ENCODE assay signal across 19 mouse cellular contexts in genomic region chr7:67418122-67418521, GRCm38 (mm10). TPM values are rescaled to one million over a fixed set of nuclear protein-coding genes. Genes with fewer than 3 reads are reported as not detected.
DNase-seq lines count a peak whose midpoint lies in the region; ATAC-seq and TF ChIP-seq lines count a peak whose summit lies in the region.
"Had no signal": no experiment of that assay in that cellular context is flagged by ENCODE, and none has a peak within 500 bp of the region (broad histone marks: within the 10 kb centered on the region; RNA-seq: fewer than 3 reads in every experiment).

No protein-coding gene starts in this region.

- no peaks in the 10 kb centered on the region for H3K36me3 ChIP-seq in lung, embryonic 14.5 days (ENCODE audit: insufficient read depth)
- H3K36me3 ChIP-seq in midbrain, embryonic 11.5 days (ENCODE audit: control insufficient read depth, insufficient read depth, low read length) = no peaks in the 10 kb centered on the region
- H3K36me3 ChIP-seq in midbrain, postnatal 0 days (ENCODE audit: insufficient read depth, low read length) = no peaks in the 10 kb centered on the region
- no peaks in the 10 kb centered on the region for H3K36me3 ChIP-seq in limb, embryonic 14.5 days (ENCODE audit: control insufficient read depth, insufficient read depth, low read length)
- no peaks in the 10 kb centered on the region for H3K36me3 ChIP-seq in liver, postnatal 0 days (replicated peaks; ENCODE audit: insufficient read depth, low read length)
- H3K36me3 ChIP-seq: embryonic facial prominence, embryonic 10.5 days; heart, embryonic 13.5 days; hindbrain, embryonic 15.5 days had no signal

- H3K9ac ChIP-seq in lung, embryonic 14.5 days = no peak overlapping the region
- H3K9ac ChIP-seq in midbrain, embryonic 11.5 days (ENCODE audit: low read length) = no peak overlapping the region
- H3K9ac ChIP-seq in midbrain, postnatal 0 days (replicated peaks; ENCODE audit: low read length, poor library complexity, severe bottlenecking) = no peak overlapping the region
- no peak overlapping the region for H3K9ac ChIP-seq in limb, embryonic 14.5 days (ENCODE audit: low read depth, low read length, severe bottlenecking)
- H3K9ac ChIP-seq in liver, postnatal 0 days (replicated peaks) = no peak overlapping the region
- H3K9ac ChIP-seq: forebrain, embryonic 13.5 days; forebrain, postnatal 0 days; heart, embryonic 13.5 days; hindbrain, embryonic 15.5 days had no signal

- no peak overlapping the region for H3K4me3 ChIP-seq in lung, embryonic 14.5 days (ENCODE audit: low read depth, low read length)
- H3K4me3 ChIP-seq in midbrain, embryonic 11.5 days (ENCODE audit: low read depth, low read length) = no peak overlapping the region
- no peak overlapping the region for H3K4me3 ChIP-seq in midbrain, postnatal 0 days (ENCODE audit: low read depth, low read length)
- no peak overlapping the region for H3K4me3 ChIP-seq in limb, embryonic 14.5 days (replicated peaks; ENCODE audit: low read length)
- H3K4me3 ChIP-seq in liver, postnatal 0 days (ENCODE audit: low read depth, low read length) = no peak overlapping the region
- H3K4me3 ChIP-seq: embryonic facial prominence, embryonic 10.5 days; forebrain, embryonic 13.5 days; heart, embryonic 13.5 days; hindbrain, embryonic 15.5 days had no signal

- no peak for TF ChIP-seq CTCF in lung, embryonic 14.5 days (IDR thresholded peaks at IDR 0.05; ENCODE audit: low read depth)
- no peak for TF ChIP-seq CTCF in midbrain, postnatal 0 days (IDR thresholded peaks at IDR 0.05)
- no peak for TF ChIP-seq CTCF in liver, postnatal 0 days (IDR thresholded peaks at IDR 0.05; ENCODE audit: low read depth)

- DNase-seq in lung, embryonic 14.5 days = peak; percentile 30
- no peak for DNase-seq in lung, postnatal 36 days
- DNase-seq in midbrain, embryonic 11.5 days (ENCODE audit: low spot score, missing footprints) = peak; percentile 49
- no peak for DNase-seq in midbrain, postnatal 0 days (ENCODE audit: low spot score)
- DNase-seq in limb, embryonic 14.5 days (ENCODE audit: low spot score) = peak; percentile 42
- no peak for DNase-seq in liver, postnatal 0 days
- DNase-seq: adrenal gland, adult 2 months; adrenal gland, postnatal 25 days; cerebellum, adult 2 months; cerebellum, postnatal 10 days; forebrain, postnatal 0 days; gastrocnemius, postnatal 25 days; heart, postnatal 36 days had no signal

- TF ChIP-seq POLR2A in limb, embryonic 14.5 days (IDR thresholded peaks at IDR 0.05; ENCODE audit: borderline replicate concordance, extremely low read depth, insufficient read depth, insufficient read length) = no peak

- H3K4me2 ChIP-seq in lung, embryonic 14.5 days = no peak overlapping the region
- no peak overlapping the region for H3K4me2 ChIP-seq in midbrain, embryonic 11.5 days
- no peak overlapping the region for H3K4me2 ChIP-seq in midbrain, postnatal 0 days (ENCODE audit: low read depth, low read length, poor library complexity, severe bottlenecking)
- H3K4me2 ChIP-seq in limb, embryonic 14.5 days (replicated peaks; ENCODE audit: low read depth, low read length, severe bottlenecking) = no peak overlapping the region
- no peak overlapping the region for H3K4me2 ChIP-seq in liver, postnatal 0 days (ENCODE audit: low read depth, low read length)
- H3K4me2 ChIP-seq: forebrain, embryonic 13.5 days; heart, embryonic 13.5 days; hindbrain, embryonic 15.5 days had no signal

- no peaks in the 10 kb centered on the region for H3K27me3 ChIP-seq in lung, embryonic 14.5 days (ENCODE audit: insufficient read depth, low read length)
- no peaks in the 10 kb centered on the region for H3K27me3 ChIP-seq in midbrain, embryonic 11.5 days (ENCODE audit: control insufficient read depth, insufficient read depth, low read length)
- no peaks in the 10 kb centered on the region for H3K27me3 ChIP-seq in midbrain, postnatal 0 days (ENCODE audit: insufficient read depth, low read length)
- no peaks in the 10 kb centered on the region for H3K27me3 ChIP-seq in limb, embryonic 14.5 days (ENCODE audit: control insufficient read depth, insufficient read depth, low read length)
- no peaks in the 10 kb centered on the region for H3K27me3 ChIP-seq in liver, postnatal 0 days (ENCODE audit: insufficient read depth, low read length)
- H3K27me3 ChIP-seq: forebrain, embryonic 13.5 days; heart, embryonic 13.5 days; hindbrain, embryonic 15.5 days; Patski had no signal

- no peak for TF ChIP-seq EP300 in liver, postnatal 0 days (IDR thresholded peaks at IDR 0.05; ENCODE audit: low read depth)

- H3K9me3 ChIP-seq in lung, embryonic 14.5 days (ENCODE audit: low read depth, low read length) = no peaks in the 10 kb centered on the region
- no peaks in the 10 kb centered on the region for H3K9me3 ChIP-seq in midbrain, embryonic 11.5 days (ENCODE audit: control insufficient read depth, low read length)
- no peaks in the 10 kb centered on the region for H3K9me3 ChIP-seq in midbrain, postnatal 0 days (ENCODE audit: low read length)
- no peaks in the 10 kb centered on the region for H3K9me3 ChIP-seq in limb, embryonic 14.5 days (ENCODE audit: control insufficient read depth, low read length)
- H3K9me3 ChIP-seq in liver, postnatal 0 days (ENCODE audit: low read length) = no peaks in the 10 kb centered on the region
- H3K9me3 ChIP-seq: embryonic facial prominence, embryonic 10.5 days; forebrain, embryonic 13.5 days; heart, embryonic 13.5 days; hindbrain, embryonic 15.5 days had no signal

- H3K4me1 ChIP-seq in lung, embryonic 14.5 days (ENCODE audit: insufficient read depth) = peaks cover 12% of the 10 kb centered on the region; the same call in 1 of the 2 replicates
- H3K4me1 ChIP-seq in midbrain, embryonic 11.5 days (ENCODE audit: control insufficient read depth, insufficient read depth, low read length) = no peaks in the 10 kb centered on the region
- no peaks in the 10 kb centered on the region for H3K4me1 ChIP-seq in midbrain, postnatal 0 days (ENCODE audit: insufficient read depth, low read length)
- H3K4me1 ChIP-seq in limb, embryonic 14.5 days (ENCODE audit: control insufficient read depth, insufficient read depth, low read length) = peaks cover 17% of the 10 kb centered on the region; the same call in 1 of the 2 replicates
- H3K4me1 ChIP-seq in liver, postnatal 0 days (ENCODE audit: insufficient read depth) = peaks cover 4% of the 10 kb centered on the region

- peak overlapping the region; percentile 30; the same call in 1 of the 2 replicates for H3K27ac ChIP-seq in lung, embryonic 14.5 days (ENCODE audit: low read depth)
- H3K27ac ChIP-seq in midbrain, embryonic 11.5 days (ENCODE audit: low read depth, low read length) = no peak overlapping the region
- no peak overlapping the region for H3K27ac ChIP-seq in midbrain, postnatal 0 days (ENCODE audit: low read depth, low read length)
- H3K27ac ChIP-seq in limb, embryonic 14.5 days (replicated peaks; ENCODE audit: low read depth, low read length) = no peak overlapping the region
- H3K27ac ChIP-seq in liver, postnatal 0 days (ENCODE audit: low read depth) = no peak overlapping the region
- H3K27ac ChIP-seq: embryonic facial prominence, embryonic 10.5 days; forebrain, embryonic 13.5 days; heart, embryonic 13.5 days; hindbrain, embryonic 15.5 days had no signal

- ATAC-seq in lung, embryonic 14.5 days (ENCODE audit: insufficient read depth) = no peak
- ATAC-seq in midbrain, embryonic 11.5 days (ENCODE audit: low FRiP score) = no peak
- no peak for ATAC-seq in midbrain, postnatal 0 days (ENCODE audit: low FRiP score)
- ATAC-seq in limb, embryonic 14.5 days (ENCODE audit: low FRiP score, low read depth) = no peak
- ATAC-seq in CD4-positive, CD25-positive, alpha-beta regulatory T cell, adult 4 months = no peak
- no peak for ATAC-seq in liver, postnatal 0 days
- ATAC-seq: forebrain, embryonic 13.5 days; forebrain, postnatal 0 days; Patski had no signal

- 79% methylated on average over 5 of the region's 5 CpGs for WGBS in lung, embryonic 14.5 days
- 93% methylated on average over 5 of the region's 5 CpGs for WGBS in midbrain, embryonic 11.5 days
- WGBS in midbrain, postnatal 0 days = 94% methylated on average over 5 of the region's 5 CpGs
- WGBS in limb, embryonic 14.5 days = 68% methylated on average over 5 of the region's 5 CpGs
- 87% methylated on average over 5 of the region's 5 CpGs for WGBS in liver, postnatal 0 days (ENCODE audit: insufficient replicate concordance)

RNA-seq across cellular contexts. Expression of gene Mef2a, which starts 45.5 kb away (rescaled TPM):
- 51.6 and 55.5 TPM in 2 replicates for polyA plus RNA-seq in lung, embryonic 14.5 days (2014; fragmentation: Nextera tagmentation; extraction: Ambion mirVana)
- polyA plus RNA-seq in midbrain, embryonic 11.5 days (2014; fragmentation: Nextera tagmentation; extraction: Ambion mirVana) = 24.1 and 28.9 TPM in 2 replicates
- total RNA-seq in midbrain, postnatal 0 days (2014; rRNA removed) = 62.4 and 73.3 TPM in 2 replicates
- 35.7 and 40.4 TPM in 2 replicates for polyA plus RNA-seq in midbrain, postnatal 0 days (2015; fragmentation: Nextera tagmentation; extraction: Ambion mirVana)
- polyA plus RNA-seq in limb, embryonic 14.5 days (2012; rRNA removed) = 41.5 and 48.8 TPM in 2 replicates
- 50.9 and 52.0 TPM in 2 replicates for polyA plus RNA-seq in limb, embryonic 14.5 days (2014; fragmentation: Nextera tagmentation; extraction: Ambion mirVana)
- 10 to 100 TPM in 1 of 2 experiments, 1 to 10 TPM in 1; 9.9 to 11.3 TPM for polyA plus RNA-seq in CD4-positive, CD25-positive, alpha-beta regulatory T cell, adult 4 months (2017; shearing (Covaris generic))
- polyA plus RNA-seq in liver, postnatal 0 days (2015; fragmentation: Nextera tagmentation; extraction: Ambion mirVana) = 10.3 and 10.7 TPM in 2 replicates

Comparison
In these comparisons a context has a peak if more than half of its experiments do, and no peak if none do; other contexts are left out.
1. DNase-seq: peak in lung, embryonic 14.5 days (single experiment), midbrain, embryonic 11.5 days (single experiment) and limb, embryonic 14.5 days (single experiment); none in lung, postnatal 36 days (single experiment), midbrain, postnatal 0 days (single experiment) and liver, postnatal 0 days (single experiment).